Mouse (Mus musculus): ENCODE measurements around the gene Tbcb. TPM values are rescaled to one million over a fixed set of nuclear protein-coding genes. Genes with fewer than 3 reads are reported as not detected.

Tbcb gene
- 100 to 1,000 TPM; 113 to 116 TPM for total RNA-seq (2021)
- long read RNA-seq, experiment 1, transcript Tbcb-201 (6 exons, 1,416 nt): major isoform, 37 of 44 reads
- long read RNA-seq, experiment 1, partial matches to known transcripts: 3 of 44 reads
- long read RNA-seq, experiment 1, other reads (novel, unspliced or antisense): 3 of 44 reads
- long read RNA-seq, experiment 2, transcript Tbcb-201 (6 exons, 1,416 nt): major isoform, 60 of 71 reads
- long read RNA-seq, experiment 2, partial matches to known transcripts: 7 of 71 reads
- long read RNA-seq, experiment 2, other reads (novel, unspliced or antisense): 3 of 71 reads

GRCm38 (mm10) chr7:30231669-30232454 lies at the start of gene Tbcb, which contains the start of gene Polr2i:
TSS of gene Tbcb (minus strand) at chr7:30232272.
TSS of gene Polr2i (plus strand) at chr7:30231948.
- peak; percentile 98 to 99 for DNase-seq (ENCODE audit: low spot score in 2 of 2)
- Histone ChIP-seq H3K27ac (peak within 1 kb of the TSS; percentile 98), H3K4me3 (peak within 1 kb of the TSS; percentile 91)
- TF ChIP-seq CTCF (conservative IDR thresholded peaks at IDR 0.05): 0 out of 2 replicates have a peak, but pooled peaks have one; percentile 4

- DNase-seq (ENCODE audit: low spot score in 2 of 2): no peak
- TF ChIP-seq CTCF (conservative IDR thresholded peaks at IDR 0.05): no peak
- H3K4me3 ChIP-seq: no peak overlapping the region
- H3K27ac ChIP-seq: no peak overlapping the region
Observed at GRCm38 (mm10) chr7:30281522-30281921, 49.5 kb upstream of the Tbcb start.

GRCm38 (mm10) chr7:30280670-30281138 lies 48.6 kb upstream of the Tbcb start:
- peak overlapping the region; percentile 95 for H3K27ac ChIP-seq
- peak; percentile 83 to 87 for DNase-seq (ENCODE audit: low spot score in 2 of 2)
- H3K4me3 ChIP-seq: peak overlapping the region; percentile 86
- no peak for TF ChIP-seq CTCF (conservative IDR thresholded peaks at IDR 0.05)

GRCm38 (mm10) chr7:30279951-30280669 lies 48.0 kb upstream of the Tbcb start, which contains the start of the genes Thap8 and Wdr62:
TSS of gene Thap8 (plus strand) at chr7:30280094.
TSS of gene Wdr62 (minus strand) at chr7:30280419.
- DNase-seq (ENCODE audit: low spot score in 2 of 2): peak; percentile 89 to 91
- TF ChIP-seq CTCF (conservative IDR thresholded peaks at IDR 0.05): no peak
- Histone ChIP-seq H3K4me3 (peak within 1 kb of the TSS; percentile 86), H3K27ac (peak within 1 kb of the TSS; percentile 95)

- TF ChIP-seq CTCF (conservative IDR thresholded peaks at IDR 0.05): no peak
Observed at GRCm38 (mm10) chr7:30279536-30279935, 47.5 kb upstream of the Tbcb start.

GRCm38 (mm10) chr7:30278911-30279310 lies 46.8 kb upstream of the Tbcb start:
- DNase-seq (ENCODE audit: low spot score in 2 of 2): no peak
- Histone ChIP-seq H3K27ac (no peak overlapping the region), H3K4me3 (no peak overlapping the region)
- TF ChIP-seq CTCF (conservative IDR thresholded peaks at IDR 0.05): no peak

More at GRCm38 (mm10) chr7:30279536-30279935, 47.5 kb upstream of the Tbcb start:
- H3K27ac ChIP-seq: 0 out of 2 replicates have a peak overlapping the region, but pooled peaks have one; percentile 95
- H3K4me3 ChIP-seq: peak overlapping the region; percentile 86
- DNase-seq (ENCODE audit: low spot score in 2 of 2): no peak

- H3K4me3 ChIP-seq: no peak overlapping the region
- DNase-seq (ENCODE audit: low spot score in 2 of 2): no peak
- no peak overlapping the region for H3K27ac ChIP-seq
- TF ChIP-seq CTCF (conservative IDR thresholded peaks at IDR 0.05): no peak
Observed at GRCm38 (mm10) chr7:30274383-30274782, 42.3 kb upstream of the Tbcb start.

GRCm38 (mm10) chr7:30269641-30270040 lies 37.6 kb upstream of the Tbcb start:
- no peak for TF ChIP-seq CTCF (conservative IDR thresholded peaks at IDR 0.05)
- no peak for DNase-seq (ENCODE audit: low spot score in 2 of 2)
- Histone ChIP-seq H3K27ac (no peak overlapping the region), H3K4me3 (no peak overlapping the region)

GRCm38 (mm10) chr7:30266780-30267179 lies 34.7 kb upstream of the Tbcb start:
- no peak for DNase-seq (ENCODE audit: low spot score in 2 of 2)
- Histone ChIP-seq H3K27ac (no peak overlapping the region), H3K4me3 (no peak overlapping the region)
- TF ChIP-seq CTCF (conservative IDR thresholded peaks at IDR 0.05): no peak

GRCm38 (mm10) chr7:30265935-30266334 lies 33.9 kb upstream of the Tbcb start:
- Histone ChIP-seq H3K4me3 (no peak overlapping the region), H3K27ac (no peak overlapping the region)
- DNase-seq (ENCODE audit: low spot score in 2 of 2): no peak
- no peak for TF ChIP-seq CTCF (conservative IDR thresholded peaks at IDR 0.05)

GRCm38 (mm10) chr7:30265531-30265930 lies 33.5 kb upstream of the Tbcb start:
- no peak for DNase-seq (ENCODE audit: low spot score in 2 of 2)
- Histone ChIP-seq H3K4me3 (no peak overlapping the region), H3K27ac (no peak overlapping the region)
- no peak for TF ChIP-seq CTCF (conservative IDR thresholded peaks at IDR 0.05)

GRCm38 (mm10) chr7:30265041-30265440 lies 33.0 kb upstream of the Tbcb start:
- no peak for TF ChIP-seq CTCF (conservative IDR thresholded peaks at IDR 0.05)

More at GRCm38 (mm10) chr7:30265041-30265440, 33.0 kb upstream of the Tbcb start:
- Histone ChIP-seq H3K4me3 (no peak overlapping the region), H3K27ac (no peak overlapping the region)
- DNase-seq (ENCODE audit: low spot score in 2 of 2): no peak

Data from layer of hippocampus, adult 2 months (tissue).